Mouse (Mus musculus) liver, adult 2 months (tissue): Measurements from ENCODE around the gene Shtn1.

Source experiments
- CTCF ChIP-seq: fragments of 200-500 bp; IDR thresholded peaks from 2 replicates; pipeline ENCODE4 v1.5.1; 2011; ENCODE audit warnings: low read depth, low read length, control low read depth
- POLR2A ChIP-seq: fragments of 200-500 bp; IDR thresholded peaks from 2 replicates; pipeline ENCODE4 v1.6.1; 2011; ENCODE audit warnings: low read length, control low read depth; ENCODE audit not compliant: insufficient read depth; ENCODE audit errors: extremely low read depth

- TF ChIP-seq CTCF: no peak
- TF ChIP-seq POLR2A: no peak
These were observed 107.0 kb downstream of the Shtn1 start for GRCm38 (mm10) chr19:58968731-58969506.
